Mouse (Mus musculus) monocyte, adult 59 days (primary cell): ENCODE results near the gene Arl6ip4. TPM values are rescaled to one million over a fixed set of nuclear protein-coding genes. Genes with fewer than 3 reads are reported as not detected.

ENCODE experiments used
- total RNA-seq, 2 experiments: library from RNA; stranded (reverse); gene quantifications; one replicate each; pipeline ENCODE4 v1.2.4; 2023

Gene Arl6ip4
- total RNA-seq = 10 to 100 TPM; 28.9 to 35.9 TPM

GRCm38 (mm10) chr5:124115990-124116845 is at the start of gene Arl6ip4:
Arl6ip4 (plus strand) TSS chr5:124116089.

GRCm38 (mm10) chr5:124095596-124096232 is 20.2 kb upstream of the Arl6ip4 start, which contains the start of gene Abcb9:
Abcb9 (minus strand) TSS chr5:124095798.

GRCm38 (mm10) chr5:124111742-124112497 is 4.0 kb upstream of the Arl6ip4 start, which contains the start of gene Ogfod2:
Ogfod2 (plus strand) TSS chr5:124112297.

Other genes starting within 250 kb of the Arl6ip4 start
- gene Hcar1, start 236.1 kb upstream of the Arl6ip4 start, total RNA-seq = not detected
- gene Denr, start 208.9 kb upstream of the Arl6ip4 start, total RNA-seq = 10 to 100 TPM; 26.3 to 28.5 TPM
- gene Gm43518, start 188.7 kb upstream of the Arl6ip4 start, total RNA-seq = 1 to 10 TPM in 1 of 2 experiments, not detected in 1; 1.1 TPM
- 1 to 10 TPM in 1 of 2 experiments, under 1 TPM in 1; 0.86 to 1.5 TPM for gene Ccdc62, start 185.4 kb upstream of the Arl6ip4 start, total RNA-seq
- gene Hip1r, start 142.5 kb upstream of the Arl6ip4 start, total RNA-seq = 10 to 100 TPM in 1 of 2 experiments, 1 to 10 TPM in 1; 8.0 to 11.8 TPM
- gene Vps37b, start 83.8 kb upstream of the Arl6ip4 start, total RNA-seq = 10 to 100 TPM; 83.5 to 92.9 TPM
- 1 to 10 TPM; 1.8 to 2.8 TPM for gene Abcb9, start 20.3 kb upstream of the Arl6ip4 start, total RNA-seq
- gene Ogfod2, start 3.8 kb upstream of the Arl6ip4 start, total RNA-seq = 10 to 100 TPM; 14.3 to 16.3 TPM
- 1 to 10 TPM; 6.4 to 8.0 TPM for gene Pitpnm2, start 133.7 kb downstream of the Arl6ip4 start, total RNA-seq
- 1 to 10 TPM; 4.8 to 7.3 TPM for gene Mphosph9, start 211.9 kb downstream of the Arl6ip4 start, total RNA-seq
- 1 to 10 TPM; 5.6 to 6.1 TPM for gene 2810006K23Rik, start 212.0 kb downstream of the Arl6ip4 start, total RNA-seq
- 100 to 1,000 TPM in 1 of 2 experiments, 10 to 100 TPM in 1; 95.8 to 112 TPM for gene Cdk2ap1, start 247.0 kb downstream of the Arl6ip4 start, total RNA-seq